Mouse (Mus musculus): ENCODE measurements around the gene Lamtor4. TPM values are rescaled to one million over a fixed set of nuclear protein-coding genes. Genes with fewer than 3 reads are reported as not detected.

The Lamtor4 gene
- polyA plus RNA-seq, 1 experiment from 2014 or later: 96.4 TPM

GRCm38 (mm10) chr5:138279585-138280424, 24.5 kb downstream of the Lamtor4 start, which contains the start of the genes Gm43720, Gpc2 and Stag3:
Gene Gm43720, minus strand, starts transcription at chr5:138279958.
Gene Gpc2, minus strand, starts transcription at chr5:138280005.
Gene Stag3, plus strand, starts transcription at chr5:138280240.
- Histone ChIP-seq H3K9ac (peak within 1 kb of the TSS; percentile 97), H3K4me3 (peak within 1 kb of the TSS; percentile 94), H3K27ac (peak within 1 kb of the TSS; percentile 86), H3K27me3 (replicated peaks) (no peaks in the 10 kb centered on the region), H3K4me2 (peak within 1 kb of the TSS; percentile 79), H3K9me3 (no peaks in the 10 kb centered on the region), H3K4me1 (peaks cover 43% of the 10 kb centered on the region), H3K36me3 (replicated peaks) (peaks cover 3% of the 10 kb centered on the region; the same call in 1 of the 2 replicates)
- WGBS: under 1% methylated on average over 56 of the region's 56 CpGs
- ATAC-seq (replicated peaks): peak; percentile 98

DNA sequence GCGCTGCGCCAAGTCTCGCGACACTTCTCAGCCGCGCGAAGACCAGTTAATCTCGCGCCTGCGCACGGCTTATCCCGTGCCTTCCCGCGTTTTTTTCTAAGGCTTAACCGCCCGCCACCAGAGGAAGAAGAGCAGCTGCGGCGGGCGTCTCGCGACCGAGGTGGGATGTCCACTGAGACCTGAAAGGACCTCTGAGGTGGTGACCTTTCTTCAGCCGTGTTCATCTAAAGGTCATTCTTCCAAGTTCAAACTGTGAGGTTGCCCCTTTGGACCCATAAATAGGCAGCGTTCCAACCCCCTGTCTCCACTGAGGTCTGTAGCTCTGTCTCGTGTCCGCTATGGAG, 25.1 kb downstream of the Lamtor4 start:
- Histone ChIP-seq H3K9me3 (no peaks in the 10 kb centered on the region), H3K9ac (no peak overlapping the region), H3K27me3 (replicated peaks) (no peaks in the 10 kb centered on the region), H3K4me1 (peaks cover 37% of the 10 kb centered on the region), H3K36me3 (replicated peaks) (peaks cover 3% of the 10 kb centered on the region; the same call in 1 of the 2 replicates), H3K4me2 (peak overlapping the region; percentile 79), H3K4me3 (peak overlapping the region; percentile 94), H3K27ac (peak overlapping the region; percentile 8)
- 23% methylated on average over 26 of the region's 26 CpGs for WGBS
- 0 out of 2 replicates have a peak, but pooled peaks have one; percentile 2 for ATAC-seq (replicated peaks)

DNA sequence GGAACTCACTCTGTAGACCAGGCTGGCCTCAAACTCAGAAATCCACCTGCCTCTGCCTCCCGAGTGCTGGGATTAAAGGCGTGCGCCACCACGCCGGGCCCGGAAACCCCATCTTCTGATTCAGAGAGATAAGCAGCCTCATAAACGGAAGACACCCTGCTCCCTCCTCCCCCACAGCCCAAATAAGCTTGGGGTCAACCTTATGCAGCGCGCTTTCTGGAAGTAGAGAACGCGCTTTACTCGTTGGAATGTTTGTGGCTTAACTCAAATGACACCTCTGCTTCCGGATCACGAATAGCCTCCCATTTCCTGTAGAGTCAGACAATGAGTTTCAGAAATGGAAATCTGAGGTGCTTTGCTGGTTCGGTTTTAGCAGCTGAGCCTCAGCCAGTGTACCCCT, 25.5 kb downstream of the Lamtor4 start:
- H3K9me3 ChIP-seq: no peaks in the 10 kb centered on the region
- ATAC-seq (replicated peaks): no peak
- H3K4me3 ChIP-seq: no peak overlapping the region
- peak overlapping the region; percentile 79 for H3K4me2 ChIP-seq
- H3K27me3 ChIP-seq (replicated peaks): no peaks in the 10 kb centered on the region
- H3K9ac ChIP-seq: no peak overlapping the region
- H3K27ac ChIP-seq: no peak overlapping the region
- 91% methylated on average over 15 of the region's 15 CpGs for WGBS
- H3K4me1 ChIP-seq: peaks cover 32% of the 10 kb centered on the region
- H3K36me3 ChIP-seq (replicated peaks): peaks cover 3% of the 10 kb centered on the region; the same call in 1 of the 2 replicates

GRCm38 (mm10) chr5:138281798-138282197, 26.5 kb downstream of the Lamtor4 start:
- no peak overlapping the region for H3K4me2 ChIP-seq
- ATAC-seq (replicated peaks): no peak
- H3K27me3 ChIP-seq (replicated peaks): no peaks in the 10 kb centered on the region
- H3K27ac ChIP-seq: no peak overlapping the region
- peaks cover 3% of the 10 kb centered on the region; the same call in 1 of the 2 replicates for H3K36me3 ChIP-seq (replicated peaks)
- no peak overlapping the region for H3K4me3 ChIP-seq
- H3K9ac ChIP-seq: no peak overlapping the region
- H3K4me1 ChIP-seq: peaks cover 23% of the 10 kb centered on the region
- 87% methylated on average over 2 of the region's 2 CpGs for WGBS
- no peaks in the 10 kb centered on the region for H3K9me3 ChIP-seq

- Histone ChIP-seq H3K4me3 (no peak overlapping the region), H3K27me3 (replicated peaks) (no peaks in the 10 kb centered on the region), H3K4me2 (no peak overlapping the region), H3K36me3 (replicated peaks) (no peaks in the 10 kb centered on the region), H3K4me1 (peaks cover 5% of the 10 kb centered on the region), H3K27ac (no peak overlapping the region), H3K9ac (no peak overlapping the region), H3K9me3 (no peaks in the 10 kb centered on the region)
- WGBS: 69% methylated on average over 1 of the region's 1 CpGs
- ATAC-seq (replicated peaks): no peak
Observed at GRCm38 (mm10) chr5:138283540-138283939, 28.3 kb downstream of the Lamtor4 start.

GRCm38 (mm10) chr5:138287861-138288260, 32.6 kb downstream of the Lamtor4 start:
- H3K9me3 ChIP-seq: no peaks in the 10 kb centered on the region
- H3K4me3 ChIP-seq: no peak overlapping the region
- H3K4me2 ChIP-seq: no peak overlapping the region
- no peaks in the 10 kb centered on the region for H3K4me1 ChIP-seq
- no peak for ATAC-seq (replicated peaks)
- no peaks in the 10 kb centered on the region for H3K36me3 ChIP-seq (replicated peaks)
- no peak overlapping the region for H3K9ac ChIP-seq
- H3K27me3 ChIP-seq (replicated peaks): no peaks in the 10 kb centered on the region
- WGBS: 73% methylated on average over 3 of the region's 3 CpGs
- no peak overlapping the region for H3K27ac ChIP-seq

- Histone ChIP-seq H3K4me3 (no peak overlapping the region), H3K4me1 (no peaks in the 10 kb centered on the region), H3K4me2 (no peak overlapping the region), H3K9me3 (no peaks in the 10 kb centered on the region), H3K36me3 (replicated peaks) (no peaks in the 10 kb centered on the region), H3K27ac (no peak overlapping the region), H3K9ac (no peak overlapping the region), H3K27me3 (replicated peaks) (no peaks in the 10 kb centered on the region)
- ATAC-seq (replicated peaks): no peak
- WGBS: 87% methylated on average over 1 of the region's 1 CpGs
Observed at GRCm38 (mm10) chr5:138291638-138292037, 36.4 kb downstream of the Lamtor4 start.

GRCm38 (mm10) chr5:138294158-138294557, 38.9 kb downstream of the Lamtor4 start:
- no peak overlapping the region for H3K4me3 ChIP-seq
- no peak overlapping the region for H3K9ac ChIP-seq
- no peak overlapping the region for H3K4me2 ChIP-seq
- H3K27ac ChIP-seq: no peak overlapping the region
- 0 out of 2 replicates have a peak, but pooled peaks cover 3% of the 10 kb centered on the region for H3K36me3 ChIP-seq (replicated peaks)
- no peaks in the 10 kb centered on the region for H3K27me3 ChIP-seq (replicated peaks)
- no peak for ATAC-seq (replicated peaks)
- no peaks in the 10 kb centered on the region for H3K9me3 ChIP-seq
- no peaks in the 10 kb centered on the region for H3K4me1 ChIP-seq

GRCm38 (mm10) chr5:138299613-138300012, 44.3 kb downstream of the Lamtor4 start:
- 91% methylated on average over 2 of the region's 2 CpGs for WGBS
- Histone ChIP-seq H3K4me3 (no peak overlapping the region), H3K27ac (no peak overlapping the region), H3K36me3 (replicated peaks) (0 out of 2 replicates have a peak, but pooled peaks cover 3% of the 10 kb centered on the region), H3K9me3 (no peaks in the 10 kb centered on the region), H3K9ac (no peak overlapping the region), H3K4me2 (no peak overlapping the region), H3K4me1 (no peaks in the 10 kb centered on the region), H3K27me3 (replicated peaks) (no peaks in the 10 kb centered on the region)
- no peak for ATAC-seq (replicated peaks)

Other genes starting within 250 kb of the Lamtor4 start
- gene Smok3a, start 234.2 kb upstream of the Lamtor4 start, polyA plus RNA-seq (2015; fragmentation: Nextera tagmentation; extraction: Ambion mirVana): not detected in 2 replicates
- gene Smok3b, start 234.1 kb upstream of the Lamtor4 start, polyA plus RNA-seq (2015; fragmentation: Nextera tagmentation; extraction: Ambion mirVana): not detected in 2 replicates
- gene Smok3c, start 202.3 kb upstream of the Lamtor4 start, polyA plus RNA-seq (2015; fragmentation: Nextera tagmentation; extraction: Ambion mirVana): not detected in 2 replicates
- gene Zkscan1, start 170.4 kb upstream of the Lamtor4 start, polyA plus RNA-seq (2015; fragmentation: Nextera tagmentation; extraction: Ambion mirVana): 24.5 and 25.8 TPM in 2 replicates
- 104 and 111 TPM in 2 replicates for gene Zscan21, start 138.6 kb upstream of the Lamtor4 start, polyA plus RNA-seq (2015; fragmentation: Nextera tagmentation; extraction: Ambion mirVana)
- 31.6 and 33.7 TPM in 2 replicates for gene Zfp113, start 99.7 kb upstream of the Lamtor4 start, polyA plus RNA-seq (2015; fragmentation: Nextera tagmentation; extraction: Ambion mirVana)
- 310 and 323 TPM in 2 replicates for gene Cops6, start 94.4 kb upstream of the Lamtor4 start, polyA plus RNA-seq (2015; fragmentation: Nextera tagmentation; extraction: Ambion mirVana)
- 28.5 and 30.5 TPM in 2 replicates for gene Ap4m1, start 83.5 kb upstream of the Lamtor4 start, polyA plus RNA-seq (2015; fragmentation: Nextera tagmentation; extraction: Ambion mirVana)
- gene Mcm7, start 83.1 kb upstream of the Lamtor4 start, polyA plus RNA-seq (2015; fragmentation: Nextera tagmentation; extraction: Ambion mirVana): 93.3 and 95.3 TPM in 2 replicates
- 83.6 and 86.5 TPM in 2 replicates for gene Taf6, start 68.0 kb upstream of the Lamtor4 start, polyA plus RNA-seq (2015; fragmentation: Nextera tagmentation; extraction: Ambion mirVana)
- gene Cnpy4, start 68.0 kb upstream of the Lamtor4 start, polyA plus RNA-seq (2015; fragmentation: Nextera tagmentation; extraction: Ambion mirVana): 33.3 and 35.5 TPM in 2 replicates
- gene Mblac1, start 61.2 kb upstream of the Lamtor4 start, polyA plus RNA-seq (2015; fragmentation: Nextera tagmentation; extraction: Ambion mirVana): 15.1 and 18.5 TPM in 2 replicates
- 0.06 TPM in 1 of 2 replicates, not detected in the other for gene Nxpe5, start 29.6 kb upstream of the Lamtor4 start, polyA plus RNA-seq (2015; fragmentation: Nextera tagmentation; extraction: Ambion mirVana)
- 19.5 and 20.8 TPM in 2 replicates for gene BC037034, start 8.6 kb downstream of the Lamtor4 start, polyA plus RNA-seq (2015; fragmentation: Nextera tagmentation; extraction: Ambion mirVana)
- gene Gal3st4, start 17.4 kb downstream of the Lamtor4 start, polyA plus RNA-seq (2015; fragmentation: Nextera tagmentation; extraction: Ambion mirVana): 2.1 and 2.9 TPM in 2 replicates
- gene Gm43720, start 24.5 kb downstream of the Lamtor4 start, polyA plus RNA-seq (2015; fragmentation: Nextera tagmentation; extraction: Ambion mirVana): 0.04 and 0.09 TPM in 2 replicates
- 218 and 231 TPM in 2 replicates for gene Gpc2, start 24.5 kb downstream of the Lamtor4 start, polyA plus RNA-seq (2015; fragmentation: Nextera tagmentation; extraction: Ambion mirVana)
- gene Stag3, start 24.8 kb downstream of the Lamtor4 start, polyA plus RNA-seq (2015; fragmentation: Nextera tagmentation; extraction: Ambion mirVana): 8.3 and 9.7 TPM in 2 replicates
- gene Pvrig, start 86.5 kb downstream of the Lamtor4 start, polyA plus RNA-seq (2015; fragmentation: Nextera tagmentation; extraction: Ambion mirVana): 0.22 TPM in 1 of 2 replicates, not detected in the other
- 70.4 and 79.7 TPM in 2 replicates for gene Zfp157, start 186.0 kb downstream of the Lamtor4 start, polyA plus RNA-seq (2015; fragmentation: Nextera tagmentation; extraction: Ambion mirVana)